Mouse (Mus musculus) hindbrain, embryonic 11.5 days (tissue): ENCODE measurements at regions not wholly inside any gene's neighbourhood (a gene's known extent, or its start where the extent isn't known, plus 50 kb on each side); places are given as distances from the start of the nearest gene placed in this dataset.

Experiments
- ATAC-seq: fragments of 200-750 bp; cut with Nextera tagmentation; 2 replicates; pipeline ENCODE4 v1.8.0; 2017; ENCODE audit warnings: mild to moderate bottlenecking, moderate TSS enrichment, moderate library complexity; ENCODE audit not compliant: low FRiP score
- DNase-seq: peaks from one replicate; pipeline ENCODE4 v3.0.0-alpha.2; 2015; ENCODE audit warnings: low spot score
- H3K27ac ChIP-seq: fragments of 300-500 bp; sonication (generic); 2 replicates; pipeline ENCODE4 v1.5.1; 2014; ENCODE audit warnings: mild to moderate bottlenecking, low read depth, low read length
- H3K27me3 ChIP-seq: fragments of 300-500 bp; sonication (generic); 2 replicates; pipeline ENCODE4 v1.6.1; 2014; ENCODE audit warnings: mild to moderate bottlenecking, low read length, moderate library complexity, mixed read lengths; ENCODE audit not compliant: control insufficient read depth, insufficient read depth
- H3K36me3 ChIP-seq: fragments of 300-500 bp; sonication (generic); 2 replicates; pipeline ENCODE4 v1.6.1; 2014; ENCODE audit warnings: mild to moderate bottlenecking, low read length, moderate library complexity, mixed read lengths; ENCODE audit not compliant: control insufficient read depth, insufficient read depth
- H3K4me1 ChIP-seq: fragments of 300-500 bp; sonication (generic); replicated peaks from 2 replicates; pipeline ENCODE4 v1.6.1; 2014; ENCODE audit warnings: low read length, mixed read lengths; ENCODE audit not compliant: control insufficient read depth, insufficient read depth
- H3K4me2 ChIP-seq: fragments of 300-500 bp; sonication (generic); replicated peaks from 2 replicates; pipeline ENCODE4 v1.6.1; 2014; ENCODE audit warnings: mild to moderate bottlenecking, low read depth, low read length
- H3K4me3 ChIP-seq: fragments of 300-500 bp; sonication (generic); 2 replicates; pipeline ENCODE4 v1.5.1; 2014; ENCODE audit warnings: low read depth, low read length
- H3K9ac ChIP-seq: fragments of 300-500 bp; sonication (generic); 2 replicates; pipeline ENCODE4 v1.6.1; 2014; ENCODE audit warnings: low read depth, low read length
- H3K9me3 ChIP-seq: fragments of 300-500 bp; sonication (generic); 2 replicates; pipeline ENCODE4 v1.6.1; 2016; ENCODE audit warnings: low read length; ENCODE audit not compliant: control insufficient read depth
- WGBS: fragments of 180-500 bp; shearing (Covaris S2); extraction: QIAGEN DNeasy Blood & Tissue Kit; methylation state at CpG from one replicate; pipeline ENCODE4 v1.1.7; 2014; 5-methylcytosine and 5-hydroxymethylcytosine counted together

DNA sequence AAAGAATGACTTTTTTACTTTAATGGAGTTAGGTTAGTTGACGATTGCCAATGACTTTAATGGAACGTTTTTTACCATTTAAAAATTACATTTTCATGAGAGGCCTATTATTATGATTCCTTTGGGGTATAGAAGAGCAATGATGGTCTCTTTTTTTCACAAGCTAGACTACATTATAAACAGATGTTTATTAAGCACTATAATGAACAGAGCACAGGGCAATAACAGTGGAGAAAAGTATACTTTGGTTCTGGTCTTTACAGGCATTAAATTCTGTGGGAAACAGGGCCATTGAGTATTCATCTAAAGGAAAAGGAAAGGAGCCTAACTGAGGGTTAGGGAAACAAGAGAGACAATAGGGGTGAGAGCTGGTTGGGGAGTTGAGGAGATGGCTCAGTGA lies 199.0 kb upstream of the Actbl2 start:
- Histone ChIP-seq H3K4me2 (no peak overlapping the region), H3K36me3 (no peaks in the 10 kb centered on the region), H3K27ac (no peak overlapping the region), H3K27me3 (no peaks in the 10 kb centered on the region), H3K9me3 (no peaks in the 10 kb centered on the region), H3K4me3 (no peak overlapping the region), H3K9ac (no peak overlapping the region), H3K4me1 (no peaks in the 10 kb centered on the region)
- WGBS, result 84% methylated on average over 2 of the region's 2 CpGs
- ATAC-seq (no peak), DNase-seq (no peak)

- H3K9ac ChIP-seq, result no peak overlapping the region
- no peaks in the 10 kb centered on the region for H3K36me3 ChIP-seq
- DNase-seq (no peak), ATAC-seq (no peak)
- H3K4me2 ChIP-seq, result no peak overlapping the region
- H3K27me3 ChIP-seq, result no peaks in the 10 kb centered on the region
- WGBS, result 93% methylated on average over 2 of the region's 2 CpGs
- H3K27ac ChIP-seq, result no peak overlapping the region
- no peaks in the 10 kb centered on the region for H3K9me3 ChIP-seq
- no peaks in the 10 kb centered on the region for H3K4me1 ChIP-seq
- no peak overlapping the region for H3K4me3 ChIP-seq
Measured at GRCm38 (mm10) chr13:111087753-111088152, 167.1 kb upstream of the Actbl2 start.

DNA sequence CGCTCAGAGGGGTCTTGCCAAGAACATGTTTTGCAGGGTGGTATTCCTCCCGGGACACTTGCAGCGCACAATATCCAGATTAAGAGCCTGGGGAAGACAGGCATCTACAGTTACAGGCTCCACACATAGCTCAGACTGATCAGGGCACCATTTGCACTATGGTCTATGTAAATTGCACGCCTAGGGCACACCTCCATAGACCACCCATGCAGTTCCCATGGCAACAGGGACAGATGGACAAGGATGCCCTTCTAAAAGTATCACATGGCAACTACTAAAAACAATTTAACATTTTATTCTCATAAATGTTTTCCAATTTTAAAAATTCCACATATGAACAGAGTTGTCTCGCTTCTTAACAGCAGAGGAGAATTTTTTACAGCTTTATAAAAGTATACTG lies 158.7 kb upstream of the Actbl2 start:
- no peak overlapping the region for H3K27ac ChIP-seq
- H3K9me3 ChIP-seq, result no peaks in the 10 kb centered on the region
- H3K36me3 ChIP-seq, result no peaks in the 10 kb centered on the region
- no peak overlapping the region for H3K4me2 ChIP-seq
- WGBS, result 91% methylated on average over 5 of the region's 5 CpGs
- no peaks in the 10 kb centered on the region for H3K4me1 ChIP-seq
- no peak for ATAC-seq
- no peak overlapping the region for H3K4me3 ChIP-seq
- H3K9ac ChIP-seq, result no peak overlapping the region
- no peak for DNase-seq
- no peaks in the 10 kb centered on the region for H3K27me3 ChIP-seq

- Histone ChIP-seq H3K9ac (no peak overlapping the region), H3K4me1 (no peaks in the 10 kb centered on the region), H3K4me3 (no peak overlapping the region), H3K9me3 (no peaks in the 10 kb centered on the region), H3K27me3 (no peaks in the 10 kb centered on the region), H3K36me3 (no peaks in the 10 kb centered on the region), H3K4me2 (no peak overlapping the region), H3K27ac (no peak overlapping the region)
- DNase-seq (no peak), ATAC-seq (no peak)
- WGBS, result 79% methylated on average over 4 of the region's 4 CpGs
Measured at GRCm38 (mm10) chr13:111097336-111097735, 157.5 kb upstream of the Actbl2 start.

DNA sequence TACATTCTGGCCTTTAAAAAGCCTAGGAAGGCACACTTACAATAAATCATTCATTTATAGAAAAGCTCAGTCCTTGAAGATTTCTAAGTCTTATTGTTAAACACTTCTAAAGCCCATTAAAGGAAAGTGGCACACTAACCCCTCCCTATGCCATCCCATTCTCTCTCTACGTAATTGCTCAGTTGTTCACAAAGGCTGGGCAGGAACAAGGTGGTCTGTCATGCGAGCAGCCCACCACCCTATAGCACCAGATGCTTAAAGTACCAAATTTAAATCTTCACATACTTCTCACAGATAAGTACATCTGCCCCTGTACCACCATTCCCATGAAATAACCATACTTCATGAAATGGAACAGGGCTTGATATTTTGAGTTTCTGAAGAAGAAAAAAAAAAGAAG lies 156.1 kb upstream of the Actbl2 start:
- H3K36me3 ChIP-seq, result no peaks in the 10 kb centered on the region
- H3K4me2 ChIP-seq, result no peak overlapping the region
- H3K27me3 ChIP-seq, result no peaks in the 10 kb centered on the region
- no peak overlapping the region for H3K4me3 ChIP-seq
- no peak; the same call in 1 of the 2 replicates for ATAC-seq
- no peaks in the 10 kb centered on the region for H3K4me1 ChIP-seq
- 46% methylated on average over 2 of the region's 2 CpGs for WGBS
- no peak overlapping the region for H3K27ac ChIP-seq
- no peaks in the 10 kb centered on the region for H3K9me3 ChIP-seq
- DNase-seq, result no peak
- no peak overlapping the region for H3K9ac ChIP-seq

DNA sequence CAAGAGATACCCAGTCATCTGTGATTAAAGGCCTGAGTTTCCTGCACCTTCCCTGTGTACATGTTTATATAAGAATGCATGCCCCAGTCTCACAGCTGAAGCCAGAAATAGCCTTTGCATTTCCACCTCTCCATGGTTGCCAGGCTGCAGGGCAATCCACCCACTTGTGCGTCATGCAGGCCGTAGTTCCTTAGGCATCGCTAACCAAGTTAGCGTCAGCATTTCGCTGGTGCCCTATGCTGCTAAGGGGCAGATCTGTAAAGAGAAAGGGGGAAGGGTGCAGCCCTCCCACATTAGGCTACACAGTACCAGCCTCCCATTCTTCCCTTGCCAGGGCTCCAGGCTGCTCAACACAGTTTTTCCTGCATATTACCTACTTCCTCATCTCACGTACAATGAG lies 155.6 kb upstream of the Actbl2 start:
- no peak for DNase-seq
- Histone ChIP-seq H3K9ac (no peak overlapping the region), H3K4me3 (no peak overlapping the region), H3K27ac (no peak overlapping the region), H3K27me3 (no peaks in the 10 kb centered on the region), H3K36me3 (no peaks in the 10 kb centered on the region), H3K4me1 (no peaks in the 10 kb centered on the region), H3K4me2 (no peak overlapping the region), H3K9me3 (no peaks in the 10 kb centered on the region)
- no peak; the same call in 1 of the 2 replicates for ATAC-seq
- 54% methylated on average over 6 of the region's 6 CpGs for WGBS

DNA sequence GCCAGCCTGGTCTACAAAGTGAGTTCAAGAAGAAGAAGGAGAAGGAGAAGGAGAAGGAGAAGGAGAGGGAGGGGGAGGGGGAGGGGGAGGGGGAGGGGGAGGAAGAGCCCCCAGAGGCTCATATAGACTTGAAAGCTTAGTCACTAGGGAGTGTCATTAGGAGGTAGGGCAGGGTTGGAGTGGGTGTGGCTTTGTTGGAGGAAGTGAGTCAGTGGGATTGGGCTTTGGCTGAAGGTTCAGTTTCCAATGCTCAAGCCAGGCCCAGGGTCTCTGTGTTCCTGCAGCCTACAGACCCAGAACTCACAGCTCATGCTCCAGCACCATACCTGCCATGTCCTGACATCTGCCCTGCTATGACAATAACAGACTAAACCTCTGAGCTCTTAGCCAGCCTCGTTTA lies 154.4 kb upstream of the Actbl2 start:
- no peak overlapping the region for H3K4me3 ChIP-seq
- H3K27me3 ChIP-seq, result no peaks in the 10 kb centered on the region
- no peak overlapping the region for H3K9ac ChIP-seq
- no peaks in the 10 kb centered on the region for H3K36me3 ChIP-seq
- DNase-seq, result no peak
- no peaks in the 10 kb centered on the region for H3K9me3 ChIP-seq
- no peak overlapping the region for H3K4me2 ChIP-seq
- H3K27ac ChIP-seq, result no peak overlapping the region
- no peak for ATAC-seq
- 85% methylated on average over 1 of the region's 1 CpGs for WGBS
- no peaks in the 10 kb centered on the region for H3K4me1 ChIP-seq

- DNase-seq (no peak), ATAC-seq (0 out of 2 replicates have a peak, but pooled peaks have one; percentile 67)
- no peaks in the 10 kb centered on the region for H3K27me3 ChIP-seq
- H3K4me1 ChIP-seq, result no peaks in the 10 kb centered on the region
- no peaks in the 10 kb centered on the region for H3K9me3 ChIP-seq
- no peaks in the 10 kb centered on the region for H3K36me3 ChIP-seq
- H3K4me2 ChIP-seq, result no peak overlapping the region
- no peak overlapping the region for H3K4me3 ChIP-seq
- no peak overlapping the region for H3K9ac ChIP-seq
- no peak overlapping the region for H3K27ac ChIP-seq
- 85% methylated on average over 4 of the region's 4 CpGs for WGBS
Measured at GRCm38 (mm10) chr13:111104567-111105219, 150.1 kb upstream of the Actbl2 start.

- no peaks in the 10 kb centered on the region for H3K36me3 ChIP-seq
- ATAC-seq, result no peak
- no peak for DNase-seq
- no peaks in the 10 kb centered on the region for H3K4me1 ChIP-seq
- no peaks in the 10 kb centered on the region for H3K27me3 ChIP-seq
- no peaks in the 10 kb centered on the region for H3K9me3 ChIP-seq
- no peak overlapping the region for H3K27ac ChIP-seq
- H3K9ac ChIP-seq, result no peak overlapping the region
- WGBS, result 84% methylated on average over 3 of the region's 3 CpGs
- no peak overlapping the region for H3K4me2 ChIP-seq
- H3K4me3 ChIP-seq, result no peak overlapping the region
Measured at GRCm38 (mm10) chr13:111131108-111131507, 123.7 kb upstream of the Actbl2 start.
